Mouse (Mus musculus) forebrain, embryonic 11.5 days (tissue): ENCODE measurements around the gene Jmjd6. TPM values are rescaled to one million over a fixed set of nuclear protein-coding genes. Genes with fewer than 3 reads are reported as not detected.

ENCODE experiments used
- ATAC-seq: fragments of 200-750 bp; cut with Nextera tagmentation; replicated peaks from 2 replicates; pipeline ENCODE4 v1.8.0; 2017; ENCODE audit warnings: moderate TSS enrichment; ENCODE audit not compliant: low FRiP score
- DNase-seq: peaks from one replicate; pipeline ENCODE4 v3.0.0-alpha.2; 2017; ENCODE audit warnings: low spot score
- H3K27ac ChIP-seq: fragments of 300-500 bp; sonication (generic); 2 replicates; pipeline ENCODE4 v1.5.1; 2014; ENCODE audit warnings: low read depth, low read length
- H3K27me3 ChIP-seq: fragments of 300-500 bp; sonication (generic); 2 replicates; pipeline ENCODE4 v1.6.1; 2014; ENCODE audit warnings: mild to moderate bottlenecking, low read length, mixed read lengths; ENCODE audit not compliant: control insufficient read depth, insufficient read depth
- H3K36me3 ChIP-seq: fragments of 300-500 bp; sonication (generic); 2 replicates; pipeline ENCODE4 v1.6.1; 2014; ENCODE audit warnings: mild to moderate bottlenecking, low read length, moderate library complexity, mixed read lengths; ENCODE audit not compliant: control insufficient read depth, insufficient read depth
- H3K4me1 ChIP-seq: fragments of 300-500 bp; sonication (generic); replicated peaks from 2 replicates; pipeline ENCODE4 v1.6.1; 2014; ENCODE audit warnings: low read length, mixed read lengths; ENCODE audit not compliant: control insufficient read depth, insufficient read depth
- H3K4me2 ChIP-seq: fragments of 300-500 bp; sonication (generic); 2 replicates; pipeline ENCODE4 v1.6.1; 2014; ENCODE audit warnings: low read depth, mild to moderate bottlenecking, low read length, moderate library complexity, mixed read lengths; ENCODE audit not compliant: severe bottlenecking
- H3K4me3 ChIP-seq: fragments of 300-500 bp; sonication (generic); 2 replicates; pipeline ENCODE4 v1.5.1; 2014; ENCODE audit warnings: low read depth, low read length
- H3K9ac ChIP-seq: fragments of 300-500 bp; sonication (generic); 2 replicates; pipeline ENCODE4 v1.6.1; 2014; ENCODE audit warnings: low read length
- H3K9me3 ChIP-seq: fragments of 300-500 bp; sonication (generic); 2 replicates; pipeline ENCODE4 v1.6.1; 2016; ENCODE audit warnings: low read length, mixed read lengths; ENCODE audit not compliant: control insufficient read depth
- WGBS: fragments of 180-500 bp; shearing (Covaris S2); extraction: QIAGEN DNeasy Blood & Tissue Kit; methylation state at CpG from one replicate; pipeline ENCODE4 v1.1.7; 2014; 5-methylcytosine and 5-hydroxymethylcytosine counted together
- polyA plus RNA-seq: library from polyadenylated mRNA; unstranded; fragments of >200 nt; fragmentation: Nextera tagmentation; extraction: Ambion mirVana; gene quantifications from 2 replicates; pipeline ENCODE4 v1.2.1, GENCODE M21; 2014

The Jmjd6 gene
- polyA plus RNA-seq, 1 experiment from 2014 or later = 86.8 TPM

- H3K27me3 ChIP-seq = no peaks in the 10 kb centered on the region
- no peak for DNase-seq
- H3K4me2 ChIP-seq = no peak overlapping the region
- H3K9ac ChIP-seq = no peak overlapping the region
- no peaks in the 10 kb centered on the region for H3K9me3 ChIP-seq
- no peaks in the 10 kb centered on the region for H3K4me1 ChIP-seq
- H3K4me3 ChIP-seq = no peak overlapping the region
- no peak for ATAC-seq
- 92% methylated on average over 20 of the region's 20 CpGs for WGBS
- no peaks in the 10 kb centered on the region; the same call in 1 of the 2 replicates for H3K36me3 ChIP-seq
- H3K27ac ChIP-seq = no peak overlapping the region
Observed at GRCm38 (mm10) chr11:116873987-116874386, 30.7 kb upstream of the Jmjd6 start.

- no peaks in the 10 kb centered on the region for H3K9me3 ChIP-seq
- WGBS = 93% methylated on average over 9 of the region's 9 CpGs
- no peak overlapping the region for H3K27ac ChIP-seq
- no peaks in the 10 kb centered on the region; the same call in 1 of the 2 replicates for H3K36me3 ChIP-seq
- H3K27me3 ChIP-seq = no peaks in the 10 kb centered on the region
- no peak for ATAC-seq
- no peak overlapping the region for H3K9ac ChIP-seq
- DNase-seq = no peak
- H3K4me2 ChIP-seq = no peak overlapping the region
- H3K4me3 ChIP-seq = no peak overlapping the region
- no peaks in the 10 kb centered on the region for H3K4me1 ChIP-seq
Observed at GRCm38 (mm10) chr11:116871538-116871937, 28.3 kb upstream of the Jmjd6 start.

GRCm38 (mm10) chr11:116869641-116870040 is 26.4 kb upstream of the Jmjd6 start:
- Histone ChIP-seq H3K9ac (no peak overlapping the region), H3K9me3 (no peaks in the 10 kb centered on the region), H3K27me3 (no peaks in the 10 kb centered on the region), H3K4me2 (no peak overlapping the region), H3K4me3 (no peak overlapping the region), H3K36me3 (no peaks in the 10 kb centered on the region; the same call in 1 of the 2 replicates), H3K4me1 (no peaks in the 10 kb centered on the region), H3K27ac (no peak overlapping the region)
- ATAC-seq (no peak), DNase-seq (no peak)
- 89% methylated on average over 4 of the region's 4 CpGs for WGBS

GRCm38 (mm10) chr11:116869223-116869622 is 26.0 kb upstream of the Jmjd6 start:
- H3K4me2 ChIP-seq = no peak overlapping the region
- no peaks in the 10 kb centered on the region; the same call in 1 of the 2 replicates for H3K36me3 ChIP-seq
- WGBS = 90% methylated on average over 8 of the region's 8 CpGs
- ATAC-seq (no peak), DNase-seq (no peak)
- no peak overlapping the region for H3K4me3 ChIP-seq
- H3K4me1 ChIP-seq = no peaks in the 10 kb centered on the region; the same call in 1 of the 2 replicates
- no peak overlapping the region for H3K27ac ChIP-seq
- H3K9ac ChIP-seq = no peak overlapping the region
- H3K9me3 ChIP-seq = no peaks in the 10 kb centered on the region
- no peaks in the 10 kb centered on the region for H3K27me3 ChIP-seq

GRCm38 (mm10) chr11:116868129-116868528 is 24.9 kb upstream of the Jmjd6 start:
- Histone ChIP-seq H3K27ac (no peak overlapping the region), H3K9ac (no peak overlapping the region), H3K4me2 (no peak overlapping the region), H3K4me3 (no peak overlapping the region), H3K9me3 (no peaks in the 10 kb centered on the region), H3K4me1 (no peaks in the 10 kb centered on the region; the same call in 1 of the 2 replicates), H3K27me3 (no peaks in the 10 kb centered on the region), H3K36me3 (no peaks in the 10 kb centered on the region; the same call in 1 of the 2 replicates)
- ATAC-seq (no peak), DNase-seq (no peak)
- WGBS = 84% methylated on average over 3 of the region's 3 CpGs

- 86% methylated on average over 12 of the region's 12 CpGs for WGBS
Observed at GRCm38 (mm10) chr11:116865945-116866585, 22.8 kb upstream of the Jmjd6 start.

GRCm38 (mm10) chr11:116864444-116864843 is 21.2 kb upstream of the Jmjd6 start:
- no peaks in the 10 kb centered on the region for H3K27me3 ChIP-seq
- H3K9ac ChIP-seq = no peak overlapping the region
- H3K4me2 ChIP-seq = no peak overlapping the region
- WGBS = 87% methylated on average over 10 of the region's 10 CpGs
- no peaks in the 10 kb centered on the region; the same call in 1 of the 2 replicates for H3K4me1 ChIP-seq
- no peaks in the 10 kb centered on the region for H3K9me3 ChIP-seq
- DNase-seq (no peak), ATAC-seq (no peak)
- peaks cover 3% of the 10 kb centered on the region; the same call in 1 of the 2 replicates for H3K36me3 ChIP-seq
- H3K27ac ChIP-seq = no peak overlapping the region
- H3K4me3 ChIP-seq = no peak overlapping the region

More at GRCm38 (mm10) chr11:116865945-116866585, 22.8 kb upstream of the Jmjd6 start:
- Histone ChIP-seq H3K9me3 (no peaks in the 10 kb centered on the region), H3K4me1 (no peaks in the 10 kb centered on the region; the same call in 1 of the 2 replicates), H3K4me3 (no peak overlapping the region), H3K36me3 (no peaks in the 10 kb centered on the region; the same call in 1 of the 2 replicates), H3K9ac (no peak overlapping the region), H3K27ac (no peak overlapping the region), H3K4me2 (no peak overlapping the region), H3K27me3 (no peaks in the 10 kb centered on the region)
- DNase-seq (no peak), ATAC-seq (no peak)

- 81% methylated on average over 12 of the region's 12 CpGs for WGBS
- Histone ChIP-seq H3K9me3 (no peaks in the 10 kb centered on the region), H3K4me1 (peaks cover 2% of the 10 kb centered on the region; the same call in 1 of the 2 replicates), H3K4me3 (no peak overlapping the region), H3K27me3 (no peaks in the 10 kb centered on the region), H3K36me3 (0 out of 2 replicates have a peak, but pooled peaks cover 3% of the 10 kb centered on the region), H3K9ac (no peak overlapping the region), H3K27ac (no peak overlapping the region), H3K4me2 (no peak overlapping the region)
- no peak for ATAC-seq
- DNase-seq = no peak
Observed at GRCm38 (mm10) chr11:116857183-116857850, 14.1 kb upstream of the Jmjd6 start.
